Mouse (Mus musculus): ENCODE data around the gene Cpne4. TPM values are rescaled to one million over a fixed set of nuclear protein-coding genes. Genes with fewer than 3 reads are reported as not detected.

Cpne4 gene
- total and polyA plus RNA-seq, 3 experiments = not detected

- H3K79me2 ChIP-seq (replicated peaks; ENCODE audit: control insufficient read depth, extremely low read depth, insufficient read depth, poor library complexity, severe bottlenecking) = no peaks in the 10 kb centered on the region
- H3K27ac ChIP-seq (ENCODE audit: insufficient read depth, low read depth) = no peak overlapping the region
- DNase-seq (ENCODE audit: extremely low read depth) = no peak
- in situ Hi-C loops (cut with MboI; ENCODE audit: low pct_ligation_motif_present, low pct_unique_long_range_greater_than_20kb, low sequenced_read_pairs) = no loop called here
- no peak overlapping the region for H3K4me2 ChIP-seq (ENCODE audit: insufficient read depth, low read depth, poor library complexity, severe bottlenecking)
- peaks cover 2% of the 10 kb centered on the region for H3K9me3 ChIP-seq (replicated peaks; ENCODE audit: low read length)
- TF ChIP-seq ELF1 (IDR thresholded peaks at IDR 0.05; ENCODE audit: low read depth, low read length) (no peak), CTCF (conservative IDR thresholded peaks at IDR 0.05 in 1 of 2, IDR thresholded peaks at IDR 0.05 in 1 of 2; ENCODE audit: low read depth in 2 of 2, low read length in 2 of 2) (no peak), ZNF384 (IDR thresholded peaks at IDR 0.05; ENCODE audit: low read depth, low read length) (no peak)
- no peak overlapping the region for H3K9ac ChIP-seq (ENCODE audit: insufficient read depth, low read depth)
- H3K4me1 ChIP-seq (ENCODE audit: control insufficient read depth in 1 of 2, insufficient read depth in 2 of 2) = no peaks in the 10 kb centered on the region
- peaks cover 9% of the 10 kb centered on the region for H3K27me3 ChIP-seq (replicated peaks)
- no peaks in the 10 kb centered on the region for H3K36me3 ChIP-seq (replicated peaks in 1 of 2; ENCODE audit: control insufficient read depth in 1 of 2, insufficient read depth in 1 of 2, low read length in 1 of 2)
- no peak overlapping the region for H3K4me3 ChIP-seq (replicated peaks in 1 of 3; ENCODE audit: low read depth in 2 of 3, low read length in 2 of 3, poor library complexity in 1 of 3)
- dilution Hi-C loops (cut with MboI; ENCODE audit: extremely low pct_ligation_motif_present, extremely low pct_unique_long_range_greater_than_20kb, low sequenced_read_pairs) = no loop called here
Observed at GRCm38 (mm10) chr9:105018186-105018585, 471.1 kb downstream of the Cpne4 start.

- Histone ChIP-seq H3K9me3 (replicated peaks; ENCODE audit: low read length) (no peaks in the 10 kb centered on the region), H3K79me2 (replicated peaks; ENCODE audit: control insufficient read depth, extremely low read depth, insufficient read depth, poor library complexity, severe bottlenecking) (no peaks in the 10 kb centered on the region), H3K4me2 (ENCODE audit: insufficient read depth, low read depth, poor library complexity, severe bottlenecking) (no peak overlapping the region), H3K36me3 (replicated peaks in 1 of 2; ENCODE audit: control insufficient read depth in 1 of 2, insufficient read depth in 1 of 2, low read length in 1 of 2) (no peaks in the 10 kb centered on the region), H3K4me1 (ENCODE audit: control insufficient read depth in 1 of 2, insufficient read depth in 2 of 2) (no peaks in the 10 kb centered on the region), H3K27ac (ENCODE audit: insufficient read depth, low read depth) (no peak overlapping the region), H3K4me3 (replicated peaks in 1 of 3; ENCODE audit: low read depth in 2 of 3, low read length in 2 of 3, poor library complexity in 1 of 3) (no peak overlapping the region), H3K9ac (ENCODE audit: insufficient read depth, low read depth) (no peak overlapping the region), H3K27me3 (replicated peaks) (peaks cover 56% of the 10 kb centered on the region)
- no peak for DNase-seq (ENCODE audit: extremely low read depth)
- dilution Hi-C loops (cut with MboI; ENCODE audit: extremely low pct_ligation_motif_present, extremely low pct_unique_long_range_greater_than_20kb, low sequenced_read_pairs) (no loop called here), in situ Hi-C loops (cut with MboI; ENCODE audit: low pct_ligation_motif_present, low pct_unique_long_range_greater_than_20kb, low sequenced_read_pairs) (no loop called here)
- TF ChIP-seq ELF1 (IDR thresholded peaks at IDR 0.05; ENCODE audit: low read depth, low read length) (no peak), CHD2 (IDR thresholded peaks at IDR 0.05; ENCODE audit: low read length) (no peak), CHD1 (IDR thresholded peaks at IDR 0.05; ENCODE audit: low read depth, low read length) (no peak), MAFK (IDR thresholded peaks at IDR 0.05; ENCODE audit: insufficient replicate concordance, low read length) (no peak), MYC (IDR thresholded peaks at IDR 0.05; ENCODE audit: low read depth, low read length) (no peak), NELFE (IDR thresholded peaks at IDR 0.05; ENCODE audit: low read depth, low read length) (no peak), MEF2A (IDR thresholded peaks at IDR 0.05; ENCODE audit: borderline replicate concordance, low read depth, low read length) (no peak), IRF4 (IDR thresholded peaks at IDR 0.05; ENCODE audit: low read depth, low read length) (no peak), NRF1 (IDR thresholded peaks at IDR 0.05; ENCODE audit: low read depth, low read length) (no peak), ZKSCAN1 (IDR thresholded peaks at IDR 0.05; ENCODE audit: borderline replicate concordance, low read depth, low read length) (no peak), PAX5 (IDR thresholded peaks at IDR 0.05; ENCODE audit: low read length) (no peak), ZNF384 (IDR thresholded peaks at IDR 0.05; ENCODE audit: low read depth, low read length) (no peak), MAX (IDR thresholded peaks at IDR 0.05; ENCODE audit: low read length) (no peak), HCFC1 (IDR thresholded peaks at IDR 0.05; ENCODE audit: low read depth, low read length) (no peak), BHLHE40 (IDR thresholded peaks at IDR 0.05; ENCODE audit: low read depth, low read length) (no peak), MXI1 (IDR thresholded peaks at IDR 0.05; ENCODE audit: low read depth, low read length) (no peak), KAT2A (IDR thresholded peaks at IDR 0.05; ENCODE audit: insufficient replicate concordance, low read length) (no peak), SIN3A (IDR thresholded peaks at IDR 0.05; ENCODE audit: low read length) (no peak), RCOR1 (conservative IDR thresholded peaks at IDR 0.05; ENCODE audit: low read depth, low read length) (no peak)
Observed at GRCm38 (mm10) chr9:105028311-105028710, 481.2 kb downstream of the Cpne4 start.
